Mouse (Mus musculus): ENCODE results near the gene Ston2. TPM values are rescaled to one million over a fixed set of nuclear protein-coding genes. Genes with fewer than 3 reads are reported as not detected.

The Ston2 gene
- polyA plus RNA-seq, 1 experiment from 2014 or later: 5.0 TPM

GRCm38 (mm10) chr12:91776342-91776741 is 11.8 kb downstream of the Ston2 start:
- H3K27ac ChIP-seq: no peak overlapping the region
- H3K4me3 ChIP-seq (ENCODE audit: inconsistent target): no peak overlapping the region
- H3K36me3 ChIP-seq (ENCODE audit: inconsistent target): no peaks in the 10 kb centered on the region
- no peaks in the 10 kb centered on the region for H3K79me2 ChIP-seq (ENCODE audit: inconsistent target)
- 61% methylated on average over 5 of the region's 5 CpGs for WGBS (ENCODE audit: missing documents)

DNA sequence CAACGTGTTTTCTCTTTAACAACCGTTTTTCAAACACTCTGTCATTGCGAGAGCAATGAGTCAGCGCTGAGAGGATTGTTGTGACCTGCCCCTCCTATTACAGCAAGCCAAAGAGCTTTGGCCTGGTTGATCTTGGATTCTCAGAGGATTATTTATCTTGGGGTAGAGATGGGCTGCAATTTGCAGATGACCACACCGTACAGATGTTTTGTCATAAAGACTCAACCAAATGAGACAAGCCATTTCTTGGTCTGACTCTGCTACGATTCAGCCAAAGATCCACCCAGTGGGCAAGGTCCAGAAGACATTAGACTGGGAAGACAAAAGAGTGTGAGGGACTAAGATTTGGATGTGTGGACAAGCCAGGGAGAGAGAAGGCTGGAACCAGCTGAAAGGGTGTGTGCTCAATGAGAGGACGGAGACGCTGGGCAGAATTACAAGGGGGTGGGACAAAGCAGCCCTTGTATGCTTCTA is 13.3 kb downstream of the Ston2 start:
- Histone ChIP-seq H3K79me2 (ENCODE audit: inconsistent target) (no peaks in the 10 kb centered on the region), H3K36me3 (ENCODE audit: inconsistent target) (no peaks in the 10 kb centered on the region), H3K27ac (no peak overlapping the region), H3K4me3 (ENCODE audit: inconsistent target) (no peak overlapping the region)
- WGBS (ENCODE audit: missing documents): 54% methylated on average over 8 of the region's 8 CpGs

DNA sequence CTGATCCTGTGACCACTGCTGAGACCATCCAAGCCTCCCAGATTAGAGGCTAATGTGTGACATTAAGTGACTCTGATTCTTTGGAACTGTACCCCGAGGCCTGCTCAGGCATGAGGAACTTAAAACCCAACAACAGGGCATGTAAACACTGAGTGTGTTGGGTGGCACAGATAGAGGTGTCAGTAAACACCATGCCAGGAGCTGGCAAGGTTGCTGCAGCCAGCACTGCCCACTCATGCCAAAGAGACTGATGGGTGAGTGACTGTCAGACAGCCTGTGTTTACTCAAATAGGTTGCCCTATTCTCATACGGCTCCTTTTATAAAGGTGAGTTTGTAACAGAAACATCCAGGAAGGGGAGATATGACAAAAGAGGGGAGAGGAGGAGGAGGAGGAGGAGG is 19.3 kb downstream of the Ston2 start:
- Histone ChIP-seq H3K36me3 (ENCODE audit: inconsistent target) (no peaks in the 10 kb centered on the region), H3K4me3 (ENCODE audit: inconsistent target) (no peak overlapping the region), H3K27ac (no peak overlapping the region), H3K79me2 (ENCODE audit: inconsistent target) (no peaks in the 10 kb centered on the region)
- 100% methylated on average over 1 of the region's 2 CpGs for WGBS (ENCODE audit: missing documents)

DNA sequence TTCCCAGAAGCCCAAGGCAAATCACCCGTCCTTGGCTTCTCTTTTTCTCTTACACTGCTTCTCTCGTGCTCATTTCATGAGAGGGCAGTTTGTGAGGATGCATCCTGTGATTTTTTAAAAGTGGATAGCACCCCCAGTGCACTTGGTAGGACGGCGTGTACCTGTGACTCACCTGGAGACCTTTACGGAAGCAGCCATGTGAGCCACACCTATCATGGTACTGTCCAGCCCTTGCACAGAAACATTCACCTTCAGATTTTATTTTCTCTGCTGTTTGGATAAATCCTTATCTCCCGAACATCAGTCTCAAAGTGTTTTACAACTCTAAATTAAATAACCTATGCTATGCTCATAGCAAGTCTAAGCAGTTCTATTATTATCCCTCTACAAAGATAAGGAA is 20.0 kb downstream of the Ston2 start:
- Histone ChIP-seq H3K27ac (no peak overlapping the region), H3K36me3 (ENCODE audit: inconsistent target) (no peaks in the 10 kb centered on the region), H3K79me2 (ENCODE audit: inconsistent target) (no peaks in the 10 kb centered on the region), H3K4me3 (ENCODE audit: inconsistent target) (no peak overlapping the region)
- 94% methylated on average over 6 of the region's 6 CpGs for WGBS (ENCODE audit: missing documents)

DNA sequence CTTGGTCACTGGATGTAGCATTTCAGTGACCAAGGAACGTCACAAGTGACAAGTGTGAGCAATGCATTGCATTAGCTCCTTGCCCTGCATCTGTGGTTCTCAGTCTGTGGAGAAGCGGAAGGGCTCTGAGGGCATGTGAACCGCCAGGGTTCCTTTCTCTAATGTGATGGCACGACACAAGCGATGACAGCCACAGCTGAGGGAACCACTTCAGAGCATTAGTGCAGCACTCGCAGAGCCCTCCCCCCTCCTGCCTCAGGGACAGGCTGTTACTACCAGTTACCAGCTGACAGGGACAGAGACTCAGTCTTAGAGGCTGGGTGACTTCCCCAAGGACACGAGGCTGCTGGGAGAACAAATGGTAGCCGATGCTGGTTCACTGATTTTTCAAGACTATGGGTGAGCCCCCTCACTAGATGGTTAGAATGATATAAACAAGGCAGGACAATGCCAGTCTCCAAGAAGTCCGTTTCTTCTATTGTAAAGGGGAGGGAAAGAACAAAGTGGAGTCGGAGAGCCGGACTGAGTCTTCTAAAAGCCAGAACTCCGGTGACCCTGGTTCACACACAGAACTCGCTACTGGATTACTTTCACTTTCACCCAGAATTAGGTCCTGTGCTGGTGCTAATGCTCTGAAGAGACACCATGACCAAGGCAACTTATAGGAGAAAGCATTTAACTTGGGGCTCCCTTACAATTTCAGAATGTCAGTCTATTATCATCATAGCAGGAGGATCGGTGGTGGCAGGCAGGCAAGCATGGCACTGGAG is 21.7 kb downstream of the Ston2 start:
- peak overlapping the region; percentile 72 for H3K27ac ChIP-seq
- no peaks in the 10 kb centered on the region for H3K79me2 ChIP-seq (ENCODE audit: inconsistent target)
- no peaks in the 10 kb centered on the region for H3K36me3 ChIP-seq (ENCODE audit: inconsistent target)
- H3K4me3 ChIP-seq (ENCODE audit: inconsistent target): peak overlapping the region; percentile 27
- WGBS (ENCODE audit: missing documents): 7% methylated on average over 14 of the region's 14 CpGs

- Histone ChIP-seq H3K36me3 (ENCODE audit: inconsistent target) (no peaks in the 10 kb centered on the region), H3K79me2 (ENCODE audit: inconsistent target) (no peaks in the 10 kb centered on the region), H3K27ac (peak overlapping the region; percentile 72), H3K4me3 (ENCODE audit: inconsistent target) (peak overlapping the region; percentile 14)
- 2% methylated on average over 13 of the region's 13 CpGs for WGBS (ENCODE audit: missing documents)
These were observed 22.7 kb downstream of the Ston2 start for GRCm38 (mm10) chr12:91765504-91765903.

GRCm38 (mm10) chr12:91765054-91765453 is 23.1 kb downstream of the Ston2 start:
- H3K27ac ChIP-seq: peak overlapping the region; percentile 72

DNA sequence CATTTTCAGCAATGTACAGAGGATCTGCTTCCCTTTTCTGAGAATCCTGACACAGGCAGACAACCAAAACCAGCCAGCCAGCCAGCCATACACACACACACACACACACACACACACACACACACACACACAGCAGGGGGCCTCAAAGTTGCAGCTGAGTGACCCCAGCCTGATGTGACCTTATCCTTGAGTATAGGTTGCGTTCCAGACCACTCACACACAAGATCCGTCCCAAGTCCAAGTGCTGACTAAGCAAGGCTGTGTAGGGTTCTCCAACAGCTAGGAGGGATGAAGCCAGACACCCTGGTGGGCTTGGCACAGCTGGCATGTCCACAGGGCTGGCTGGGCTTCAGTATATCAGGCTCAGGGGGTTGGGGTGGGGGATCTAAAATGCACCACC is 23.7 kb downstream of the Ston2 start:
- no peaks in the 10 kb centered on the region for H3K36me3 ChIP-seq (ENCODE audit: inconsistent target)
- WGBS (ENCODE audit: missing documents): 49% methylated on average over 2 of the region's 2 CpGs
- peak overlapping the region; percentile 72 for H3K27ac ChIP-seq
- no peak overlapping the region for H3K4me3 ChIP-seq (ENCODE audit: inconsistent target)
- H3K79me2 ChIP-seq (ENCODE audit: inconsistent target): no peaks in the 10 kb centered on the region

More at GRCm38 (mm10) chr12:91765054-91765453, 23.1 kb downstream of the Ston2 start:
- Histone ChIP-seq H3K4me3 (ENCODE audit: inconsistent target) (peak overlapping the region; percentile 14), H3K36me3 (ENCODE audit: inconsistent target) (no peaks in the 10 kb centered on the region), H3K79me2 (ENCODE audit: inconsistent target) (no peaks in the 10 kb centered on the region)
- WGBS (ENCODE audit: missing documents): 5% methylated on average over 2 of the region's 2 CpGs

DNA sequence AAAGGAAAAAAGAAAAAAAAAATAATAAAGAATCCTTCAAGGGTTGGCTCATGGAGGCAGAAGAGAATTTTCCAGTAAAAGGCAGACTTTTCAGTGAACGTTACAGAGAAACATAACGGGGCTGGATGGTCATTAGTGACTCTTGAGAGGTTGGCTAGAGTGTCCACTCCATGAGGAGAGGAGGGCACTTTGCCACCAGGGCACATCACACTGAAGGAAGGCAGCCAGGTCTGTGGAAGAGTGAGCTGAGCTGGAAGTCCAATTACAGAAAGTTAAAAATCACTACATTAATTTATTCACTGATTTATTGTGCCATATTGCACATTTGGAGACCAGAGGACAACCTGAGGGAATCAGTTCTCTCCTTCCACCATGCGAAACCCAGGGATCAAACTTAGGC is 28.4 kb downstream of the Ston2 start:
- Histone ChIP-seq H3K79me2 (ENCODE audit: inconsistent target) (no peaks in the 10 kb centered on the region), H3K27ac (no peak overlapping the region), H3K4me3 (ENCODE audit: inconsistent target) (no peak overlapping the region), H3K36me3 (ENCODE audit: inconsistent target) (no peaks in the 10 kb centered on the region)
- 97% methylated on average over 3 of the region's 3 CpGs for WGBS (ENCODE audit: missing documents)

DNA sequence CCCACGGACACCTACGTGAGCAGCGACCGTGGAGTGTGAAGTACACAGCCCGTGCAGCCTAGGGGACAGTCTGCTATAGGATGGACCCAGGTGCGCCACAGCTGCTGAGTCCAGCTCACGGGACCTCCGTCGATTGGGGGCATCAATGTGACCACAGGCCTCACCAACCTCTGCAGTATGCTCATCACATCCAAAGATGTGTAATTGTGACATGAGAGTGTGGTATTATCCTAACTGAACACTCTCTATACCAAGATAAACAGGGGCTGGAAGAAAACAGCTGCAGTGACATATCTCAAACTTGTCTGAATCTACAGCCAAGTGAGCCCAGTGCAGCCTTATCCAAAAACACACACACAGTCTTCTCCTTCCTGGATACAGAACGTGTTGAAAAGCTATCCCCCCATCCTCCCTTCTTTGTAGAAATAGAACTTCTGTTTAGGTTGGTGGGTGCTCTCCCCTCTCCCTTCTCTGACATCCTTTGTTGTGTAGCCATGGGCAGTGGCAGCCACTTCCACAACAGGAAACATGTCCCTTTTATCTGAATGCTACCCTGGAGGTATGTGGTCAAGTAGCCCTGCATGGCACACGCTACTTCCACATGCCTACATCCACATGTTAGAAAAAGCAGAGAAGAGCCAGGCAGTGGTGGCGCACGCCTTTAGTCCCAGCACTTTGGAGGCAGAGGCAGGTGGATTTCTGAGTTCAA is 30.2 kb downstream of the Ston2 start:
- Histone ChIP-seq H3K36me3 (ENCODE audit: inconsistent target) (no peaks in the 10 kb centered on the region), H3K27ac (no peak overlapping the region), H3K4me3 (ENCODE audit: inconsistent target) (no peak overlapping the region), H3K79me2 (ENCODE audit: inconsistent target) (no peaks in the 10 kb centered on the region)
- 90% methylated on average over 13 of the region's 13 CpGs for WGBS (ENCODE audit: missing documents)

DNA sequence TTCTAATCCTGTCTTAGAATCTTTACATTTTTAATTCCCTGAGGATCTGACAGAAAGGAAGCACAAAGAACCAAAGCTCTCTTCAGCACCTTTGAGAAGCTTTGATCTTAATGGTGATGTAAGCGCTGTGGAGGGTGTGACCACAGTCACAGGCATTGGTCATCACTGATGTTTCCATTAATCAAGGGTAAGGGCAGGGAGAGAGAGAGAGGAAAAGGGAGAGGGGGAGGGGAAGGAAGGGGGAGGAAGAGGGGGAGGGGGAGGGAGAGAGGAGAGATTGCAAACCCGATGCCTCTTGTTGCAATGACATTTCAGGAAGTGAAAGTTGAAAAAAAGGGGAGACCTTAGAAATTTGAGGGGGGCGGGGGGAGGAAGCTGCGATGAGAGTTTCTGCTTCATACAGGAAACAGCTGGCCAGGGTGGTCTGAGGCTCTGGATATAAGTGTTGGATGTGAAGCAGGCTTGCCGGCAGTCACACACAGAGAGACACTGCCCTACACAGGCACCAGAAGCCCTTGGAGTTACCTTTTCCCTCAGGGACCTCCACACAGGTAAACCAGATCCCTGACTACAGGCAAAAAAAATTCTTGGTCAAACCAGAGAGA is 31.5 kb downstream of the Ston2 start:
- Histone ChIP-seq H3K79me2 (ENCODE audit: inconsistent target) (no peaks in the 10 kb centered on the region), H3K36me3 (ENCODE audit: inconsistent target) (no peaks in the 10 kb centered on the region), H3K4me3 (ENCODE audit: inconsistent target) (no peak overlapping the region), H3K27ac (peak overlapping the region; percentile 33; the same call in 1 of the 2 replicates)
- 4% methylated on average over 5 of the region's 5 CpGs for WGBS (ENCODE audit: missing documents)

DNA sequence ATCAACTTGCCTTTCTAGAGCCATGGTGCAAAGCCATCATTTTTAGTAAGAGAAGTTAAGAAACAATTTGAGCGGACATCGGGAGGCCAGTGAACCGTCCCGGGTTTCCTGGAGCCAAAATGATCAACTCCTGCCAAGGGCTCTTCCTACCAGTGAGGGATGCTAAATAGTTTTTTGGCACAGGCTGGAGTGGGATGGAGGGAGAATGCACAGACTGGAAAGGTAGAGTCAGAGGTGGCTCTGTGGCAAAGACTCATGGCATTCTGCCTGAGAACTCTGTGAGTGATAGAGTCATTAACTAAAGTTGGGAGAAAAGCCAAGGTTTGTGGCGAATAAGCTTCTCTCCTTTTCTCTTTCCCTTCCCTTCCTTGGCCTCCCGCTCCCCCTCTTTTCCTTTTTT is 33.6 kb downstream of the Ston2 start:
- H3K36me3 ChIP-seq (ENCODE audit: inconsistent target): no peaks in the 10 kb centered on the region
- no peak overlapping the region for H3K27ac ChIP-seq
- no peak overlapping the region for H3K4me3 ChIP-seq (ENCODE audit: inconsistent target)
- WGBS (ENCODE audit: missing documents): 91% methylated on average over 6 of the region's 6 CpGs
- no peaks in the 10 kb centered on the region for H3K79me2 ChIP-seq (ENCODE audit: inconsistent target)

DNA sequence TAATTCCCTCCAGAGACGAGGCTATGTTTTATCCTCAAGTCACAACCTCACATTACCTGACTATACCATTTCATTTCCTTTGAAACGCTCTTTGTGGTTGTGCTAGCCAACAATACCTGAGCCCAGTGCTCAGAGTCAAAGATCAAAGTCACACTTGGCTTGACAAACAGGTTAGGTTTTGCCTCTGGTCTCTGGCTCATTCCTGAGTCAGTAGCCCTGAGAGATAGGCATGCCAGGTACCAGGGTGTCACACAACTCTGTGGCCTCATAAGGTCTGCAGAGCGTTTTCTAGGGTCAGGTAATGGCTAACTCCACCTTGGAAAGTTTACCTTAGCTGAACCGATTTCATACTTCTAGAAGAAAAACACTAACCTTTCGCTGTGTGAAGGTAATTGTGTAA is 35.5 kb downstream of the Ston2 start:
- Histone ChIP-seq H3K27ac (no peak overlapping the region), H3K79me2 (ENCODE audit: inconsistent target) (no peaks in the 10 kb centered on the region), H3K36me3 (ENCODE audit: inconsistent target) (no peaks in the 10 kb centered on the region), H3K4me3 (ENCODE audit: inconsistent target) (no peak overlapping the region)
- WGBS (ENCODE audit: missing documents): 89% methylated on average over 5 of the region's 5 CpGs

- WGBS (ENCODE audit: missing documents): 77% methylated on average over 13 of the region's 13 CpGs
- Histone ChIP-seq H3K4me3 (ENCODE audit: inconsistent target) (no peak overlapping the region), H3K36me3 (ENCODE audit: inconsistent target) (no peaks in the 10 kb centered on the region), H3K27ac (no peak overlapping the region), H3K79me2 (ENCODE audit: inconsistent target) (no peaks in the 10 kb centered on the region)
These were observed 36.1 kb downstream of the Ston2 start for GRCm38 (mm10) chr12:91751893-91752597.
